Mouse (Mus musculus): ENCODE data around the gene Lsamp. TPM values are rescaled to one million over a fixed set of nuclear protein-coding genes. Genes with fewer than 3 reads are reported as not detected.

The Lsamp gene
- total RNA-seq, 4 experiments from 2014 or later = 237 to 252 (median 248) TPM

DNA sequence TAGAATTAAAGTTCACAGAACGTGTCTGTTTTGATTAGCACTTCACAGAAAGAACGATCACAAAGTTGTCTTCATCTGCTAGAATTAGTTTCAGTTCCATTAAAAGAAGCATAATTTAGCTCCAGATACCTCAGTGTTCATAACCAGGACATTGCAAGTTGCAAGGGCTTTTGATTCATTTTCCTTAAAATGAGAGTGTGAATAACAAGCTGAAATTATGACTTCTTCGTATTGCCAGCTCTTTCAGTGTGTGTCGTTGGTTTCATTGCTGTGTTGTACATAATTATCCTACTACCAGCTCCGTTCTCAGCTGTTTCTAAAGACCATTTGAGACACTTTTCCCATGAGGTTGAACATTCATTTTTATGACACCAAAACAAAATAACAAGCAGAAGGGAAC lies 672.2 kb downstream of the Lsamp start:
- DNase-seq (ENCODE audit: low spot score in 2 of 2) = no peak

DNA sequence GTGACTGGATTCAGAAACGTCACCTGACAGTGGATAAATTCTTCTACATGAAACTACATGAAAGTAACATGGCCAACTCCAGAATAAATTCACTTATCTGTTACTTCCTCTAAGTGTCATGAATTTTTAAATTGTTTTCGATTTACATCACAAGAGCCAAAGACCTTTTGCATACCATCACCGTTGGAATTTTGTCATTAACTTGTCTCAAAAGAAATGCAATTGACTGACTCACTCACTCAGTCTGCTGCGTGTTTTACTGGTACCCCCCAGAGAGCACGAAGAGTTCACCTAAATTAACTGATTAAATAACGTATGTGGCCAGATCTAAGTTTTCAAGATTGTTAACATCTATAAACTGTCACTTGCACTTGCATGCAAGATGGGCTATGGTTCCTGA lies 672.7 kb downstream of the Lsamp start:
- no peak for DNase-seq (ENCODE audit: low spot score in 2 of 2)

DNA sequence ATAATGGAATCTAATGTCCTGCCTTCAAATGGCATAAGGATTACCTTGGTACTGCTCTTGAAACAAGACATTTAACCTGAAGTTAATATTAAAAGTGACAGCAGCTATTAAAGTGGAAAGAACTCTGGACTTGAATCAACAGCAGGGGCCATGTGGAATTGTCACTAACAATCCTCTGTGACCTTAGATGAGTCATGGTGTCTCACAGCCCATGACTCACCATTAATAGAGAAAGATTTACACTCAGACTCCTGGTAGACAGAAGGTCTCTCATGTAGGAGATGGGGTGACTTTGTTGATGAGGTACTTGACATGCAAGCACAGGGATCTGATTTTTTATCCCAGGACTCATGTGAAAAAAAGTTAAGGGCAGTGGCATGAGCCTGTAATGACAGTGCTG lies 701.4 kb downstream of the Lsamp start:
- no peak for DNase-seq (ENCODE audit: low spot score in 2 of 2)

DNA sequence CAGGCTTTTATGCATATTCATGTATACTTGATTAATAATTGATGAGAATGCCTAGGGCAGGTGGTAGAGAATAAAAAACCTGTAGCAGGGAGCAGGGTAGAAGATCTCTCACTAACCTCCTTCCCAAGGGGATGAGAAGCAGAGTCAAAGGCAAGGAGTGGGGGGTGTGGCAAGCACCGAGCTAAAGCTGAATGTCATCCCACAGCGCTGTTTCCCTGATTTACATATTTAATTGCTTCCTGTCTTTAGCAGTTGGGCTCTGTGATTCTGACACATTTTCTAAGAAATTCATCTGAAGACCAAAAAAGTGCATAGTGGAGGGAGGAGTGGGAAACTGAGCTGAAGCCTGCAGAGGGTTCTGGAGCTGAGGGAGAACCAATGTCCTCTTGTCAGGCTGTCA lies 708.1 kb downstream of the Lsamp start:
- DNase-seq (ENCODE audit: low spot score in 2 of 2) = no peak

DNA sequence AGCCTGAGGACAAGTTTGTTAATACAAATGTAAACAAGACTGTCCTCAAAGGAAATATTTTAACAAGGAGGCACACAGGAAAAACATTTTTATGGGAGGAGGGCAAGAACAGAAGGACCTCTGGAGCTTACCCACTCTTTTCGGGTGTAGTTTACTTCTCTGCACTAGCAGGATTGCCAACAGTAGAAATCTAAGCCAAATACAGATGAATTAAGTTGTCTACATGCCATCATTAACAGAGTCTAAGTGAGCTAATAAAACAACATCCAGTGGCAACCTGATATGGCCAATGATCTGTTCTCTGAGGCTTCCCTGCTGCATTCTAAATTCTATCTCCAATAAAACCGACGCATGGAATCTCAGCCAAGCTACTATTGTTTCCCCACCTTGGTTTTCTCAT lies 713.1 kb downstream of the Lsamp start:
- no peak for DNase-seq (ENCODE audit: low spot score in 2 of 2)

DNA sequence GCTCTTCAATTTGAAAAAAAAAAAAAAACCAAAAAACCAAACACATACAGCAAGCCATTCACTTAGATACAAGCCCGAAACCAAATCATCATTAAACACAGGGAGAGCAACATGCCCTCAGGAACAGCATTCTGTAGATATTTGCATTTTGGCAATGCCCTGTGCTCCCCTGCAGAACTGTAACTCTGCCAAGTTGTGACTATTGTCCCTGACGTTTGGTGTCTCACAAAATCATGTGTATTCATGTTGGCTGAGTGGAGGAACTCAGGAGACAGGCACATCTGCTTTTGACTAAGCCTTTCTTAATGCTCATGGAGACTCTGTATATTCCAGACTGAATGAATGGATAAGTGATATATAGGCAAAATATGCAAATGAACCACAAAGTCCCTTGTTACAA lies 724.4 kb downstream of the Lsamp start:
- no peak for DNase-seq (ENCODE audit: low spot score in 2 of 2)

DNA sequence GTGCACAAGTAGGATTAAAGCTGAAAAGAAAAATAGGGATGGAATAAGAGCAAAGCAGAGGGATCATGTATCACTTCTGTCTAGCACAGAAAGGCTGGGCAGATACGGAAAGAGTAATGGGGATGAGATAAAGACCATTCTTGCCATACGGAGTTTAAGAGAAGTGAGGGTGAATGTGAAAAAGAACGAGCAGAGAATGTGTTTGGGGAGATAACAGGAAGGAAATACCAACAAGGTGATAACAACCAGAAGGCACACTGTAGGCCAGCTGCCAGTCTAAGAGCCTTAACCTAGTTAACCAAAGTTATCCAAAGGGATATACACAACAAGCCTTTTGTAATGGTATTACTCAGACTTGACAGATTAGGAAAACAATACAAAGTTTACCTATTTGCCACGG lies 725.4 kb downstream of the Lsamp start:
- no peak for DNase-seq (ENCODE audit: low spot score in 2 of 2)

DNA sequence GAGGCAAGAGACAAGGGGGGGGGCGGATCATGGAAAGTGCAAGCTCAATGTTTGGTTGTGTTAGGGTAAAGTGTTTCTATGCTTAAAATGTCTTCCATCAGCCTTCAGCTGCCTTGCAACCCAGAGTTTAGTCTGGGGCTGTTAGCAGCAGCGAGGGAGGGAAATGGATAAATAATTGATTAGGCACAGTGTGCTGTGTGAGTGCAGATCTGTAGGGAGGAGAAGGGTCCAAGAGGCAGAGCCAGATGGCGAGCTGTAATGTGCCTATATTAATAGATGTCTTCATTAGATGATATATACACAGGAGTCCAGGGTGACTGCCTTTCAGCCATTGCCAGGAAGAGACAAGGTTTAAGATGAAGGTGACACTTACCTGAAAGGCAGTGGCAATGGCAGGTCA lies 725.9 kb downstream of the Lsamp start:
- no peak for DNase-seq (ENCODE audit: low spot score in 2 of 2)

DNA sequence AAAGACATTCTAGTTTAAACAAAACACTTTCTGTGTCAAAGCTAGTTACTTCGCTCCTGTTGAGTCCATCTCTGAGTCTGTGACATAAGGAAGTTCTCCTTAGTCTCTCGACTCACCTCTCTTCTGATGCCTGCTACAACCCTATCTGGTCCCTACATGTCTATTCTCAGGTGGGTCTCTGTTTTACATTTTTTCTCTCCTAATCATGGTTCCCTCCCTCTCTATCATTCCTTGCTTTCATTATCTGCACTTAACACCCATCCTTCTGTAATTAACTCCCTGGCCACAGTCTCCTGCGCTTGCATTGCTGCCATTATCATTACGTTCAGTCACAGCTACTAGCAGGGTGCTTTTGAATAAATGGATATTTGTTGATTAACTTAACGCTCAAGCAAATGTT lies 726.3 kb downstream of the Lsamp start:
- DNase-seq (ENCODE audit: low spot score in 2 of 2) = no peak

DNA sequence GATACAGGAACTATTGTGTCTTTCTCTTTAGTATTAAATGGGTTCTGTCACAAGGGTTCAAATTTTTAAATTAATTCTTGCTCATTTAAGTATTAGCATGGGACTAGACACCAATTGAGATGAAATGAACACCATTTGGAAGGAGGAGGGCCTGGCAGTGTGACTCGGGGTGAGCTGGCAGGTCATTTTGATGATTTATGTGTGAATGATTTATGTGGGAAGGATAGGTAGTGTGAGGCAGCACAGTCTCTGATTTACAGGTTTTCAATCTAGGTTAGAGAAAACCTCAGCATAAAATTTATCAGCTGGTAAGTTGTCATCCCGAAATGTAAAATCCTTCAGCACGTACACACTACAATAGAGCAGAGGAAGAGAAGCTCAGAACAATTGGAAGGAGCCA lies 729.6 kb downstream of the Lsamp start:
- no peak for DNase-seq (ENCODE audit: low spot score in 2 of 2)

DNA sequence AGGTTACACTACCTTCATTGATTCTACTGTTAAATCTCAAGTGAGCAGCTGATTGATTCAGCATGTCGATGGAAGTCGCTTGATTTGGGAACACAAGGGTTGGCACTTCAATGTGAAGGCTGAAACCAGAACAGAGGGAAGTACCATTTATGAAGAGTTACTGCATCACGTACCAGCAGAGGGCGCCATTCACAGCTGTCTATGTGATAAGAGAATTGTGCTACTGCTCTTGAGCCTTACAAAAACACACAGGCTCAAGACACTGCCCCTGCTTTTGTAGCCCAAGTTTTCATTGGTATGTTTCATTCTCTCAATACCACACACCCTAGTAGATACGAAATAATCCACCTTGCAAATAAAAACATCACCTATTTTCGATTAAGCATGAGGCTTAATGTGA lies 754.9 kb downstream of the Lsamp start:
- peak; percentile 42 to 46 for DNase-seq (ENCODE audit: low spot score in 2 of 2)

DNA sequence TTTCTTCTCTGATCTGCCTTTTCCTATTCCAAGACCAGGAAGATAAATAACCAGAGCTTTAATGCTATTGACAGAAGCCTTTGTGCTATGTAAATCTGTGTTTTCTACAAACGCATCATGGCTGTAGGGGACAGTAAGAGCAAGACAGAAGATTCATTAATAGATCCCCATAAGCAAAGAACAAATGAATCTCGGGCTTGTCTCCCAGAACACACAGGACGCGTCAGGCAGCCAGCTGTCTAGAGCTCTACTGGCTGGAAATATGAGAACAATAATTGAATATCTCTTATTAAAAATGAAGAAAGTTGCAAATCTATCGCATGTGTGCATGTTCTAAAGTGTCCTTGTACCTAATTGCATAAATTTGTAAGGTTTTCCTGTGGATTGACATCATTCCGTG lies 755.6 kb downstream of the Lsamp start:
- no peak for DNase-seq (ENCODE audit: low spot score in 2 of 2)

DNA sequence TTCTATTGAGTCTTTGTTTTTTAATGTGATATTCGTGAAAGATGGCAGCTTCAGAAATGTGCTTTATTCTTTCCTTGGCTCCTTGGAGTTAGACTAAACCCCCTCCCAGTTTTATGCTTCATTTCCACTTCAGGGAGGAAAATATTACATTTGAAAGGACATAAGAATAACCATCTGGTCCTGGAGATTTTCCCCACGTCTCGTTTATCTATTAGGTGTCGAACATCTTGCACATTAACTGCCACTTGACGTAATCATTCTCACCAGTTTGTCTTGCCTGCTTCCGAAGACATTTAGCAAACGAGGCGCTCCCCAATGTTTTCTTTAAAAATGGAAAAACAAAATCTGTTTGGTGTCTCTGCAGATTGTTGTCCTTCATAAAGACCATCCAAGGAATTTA lies 756.1 kb downstream of the Lsamp start:
- DNase-seq (ENCODE audit: low spot score in 2 of 2) = no peak

DNA sequence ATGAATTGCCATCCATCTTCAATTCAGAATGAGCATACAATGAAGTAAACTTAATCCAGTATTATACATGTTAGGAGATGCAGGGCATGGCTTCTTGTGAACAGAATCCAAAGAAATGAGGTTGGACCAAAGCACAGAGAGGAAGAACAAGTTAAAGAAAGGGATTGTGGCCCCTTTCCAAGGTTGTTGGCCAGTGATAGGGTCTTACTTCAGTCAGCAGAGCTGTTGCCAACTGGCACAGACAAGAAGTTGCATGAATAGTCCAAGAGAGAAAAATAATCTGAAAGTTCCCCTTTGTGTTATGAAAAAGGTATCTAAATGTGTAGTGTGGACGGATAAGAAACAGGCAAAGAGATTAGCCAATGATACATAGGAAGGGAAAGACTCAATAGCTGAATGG lies 843.0 kb downstream of the Lsamp start:
- DNase-seq (ENCODE audit: low spot score in 2 of 2) = no peak

DNA sequence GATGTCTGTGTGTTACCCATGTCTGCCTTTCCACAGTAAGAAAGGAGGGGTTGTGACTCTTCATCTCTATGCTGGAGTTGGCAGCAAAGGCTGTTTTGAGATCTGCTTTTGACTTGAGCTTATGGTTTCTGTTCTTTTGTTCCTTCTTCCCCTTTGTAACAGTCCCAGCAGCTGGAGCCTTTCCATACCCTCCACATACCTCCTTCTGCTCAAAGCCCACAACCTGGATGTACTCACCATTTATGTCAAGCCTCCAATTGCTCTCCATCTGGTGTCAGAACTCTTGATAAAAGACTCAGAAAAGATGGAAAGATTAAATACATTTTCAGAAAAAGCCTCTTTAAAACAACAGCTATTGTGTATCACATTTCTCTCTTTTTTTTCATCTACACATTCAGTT lies 847.4 kb downstream of the Lsamp start:
- DNase-seq (ENCODE audit: low spot score in 2 of 2) = no peak

DNA sequence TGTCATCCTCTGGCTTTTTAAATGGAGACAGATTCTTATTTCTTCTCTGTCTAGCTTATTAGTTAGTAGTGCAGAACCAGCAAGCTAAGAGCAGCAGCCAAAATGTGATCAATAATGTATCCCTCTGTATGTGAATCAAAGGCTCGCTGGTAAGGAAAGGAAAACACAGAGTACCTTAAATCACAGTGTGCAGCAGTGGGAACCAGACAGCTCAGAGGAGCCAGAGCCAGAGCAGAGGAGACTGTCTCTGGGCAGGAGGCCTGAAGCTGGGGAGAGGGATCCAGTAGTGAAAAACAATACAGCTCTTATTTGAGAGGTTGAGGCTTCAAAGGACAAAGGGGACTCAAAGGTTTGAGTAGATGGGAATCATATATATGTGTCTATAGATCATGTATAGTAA lies 857.6 kb downstream of the Lsamp start:
- DNase-seq (ENCODE audit: low spot score in 2 of 2) = no peak

DNA sequence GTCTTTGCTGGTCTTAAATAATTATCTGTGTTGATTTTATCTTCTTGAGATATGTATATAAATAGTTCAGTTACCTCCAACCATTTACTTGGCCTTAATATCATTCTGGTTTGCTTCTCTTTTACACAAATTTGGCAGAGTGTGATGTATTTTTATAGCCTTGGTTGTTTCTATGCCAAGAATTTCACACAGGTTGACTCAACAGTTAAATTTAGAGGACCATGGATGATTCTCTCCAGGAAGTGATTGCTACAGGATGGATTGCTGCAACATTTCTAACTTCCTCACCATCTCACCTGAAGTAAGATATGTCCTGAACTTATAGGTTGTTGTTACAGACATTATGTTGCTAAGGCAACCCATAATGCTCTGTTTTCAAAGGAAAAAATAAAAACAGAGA lies 882.6 kb downstream of the Lsamp start:
- no peak for DNase-seq (ENCODE audit: low spot score in 2 of 2)

DNA sequence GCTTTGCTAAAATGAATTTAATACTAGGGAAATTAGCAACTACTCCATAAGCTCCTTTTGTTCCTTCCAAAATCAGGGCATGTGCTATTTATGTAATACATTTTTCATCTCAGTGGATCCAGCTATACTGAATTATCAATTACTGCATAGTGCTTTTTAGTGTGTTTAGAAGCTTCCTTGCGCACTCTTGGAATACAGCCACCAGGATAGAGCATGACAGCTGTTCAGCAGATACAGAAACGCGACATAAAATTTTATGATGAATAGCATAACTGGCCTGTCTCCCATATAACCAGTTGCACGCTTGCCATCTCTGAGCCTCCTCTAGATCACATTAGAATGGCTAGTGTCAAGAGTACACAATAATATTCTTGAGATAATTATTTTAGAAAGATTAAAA lies 894.1 kb downstream of the Lsamp start:
- peak in 1 of 2 experiments; percentile 16 for DNase-seq (ENCODE audit: low spot score in 2 of 2)

DNA sequence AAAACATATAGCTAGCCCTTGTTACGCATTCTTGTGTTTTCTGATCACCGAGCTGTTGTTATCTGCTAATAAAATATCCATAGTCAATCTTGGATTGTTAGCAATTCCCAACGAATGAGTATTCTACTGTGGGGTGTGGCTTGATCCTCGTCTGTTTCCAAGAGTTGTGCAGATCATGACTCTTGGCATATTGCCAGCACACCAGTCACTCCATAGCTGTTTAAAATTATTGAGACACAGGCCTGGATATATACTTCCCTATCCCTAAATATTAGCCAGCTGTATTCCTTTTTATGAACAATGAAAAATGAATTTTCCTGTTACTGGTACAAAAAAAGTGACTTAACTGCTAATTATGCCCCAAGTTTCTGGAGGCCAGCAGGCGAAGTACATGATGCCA lies 897.8 kb downstream of the Lsamp start:
- DNase-seq (ENCODE audit: low spot score in 2 of 2) = no peak

DNA sequence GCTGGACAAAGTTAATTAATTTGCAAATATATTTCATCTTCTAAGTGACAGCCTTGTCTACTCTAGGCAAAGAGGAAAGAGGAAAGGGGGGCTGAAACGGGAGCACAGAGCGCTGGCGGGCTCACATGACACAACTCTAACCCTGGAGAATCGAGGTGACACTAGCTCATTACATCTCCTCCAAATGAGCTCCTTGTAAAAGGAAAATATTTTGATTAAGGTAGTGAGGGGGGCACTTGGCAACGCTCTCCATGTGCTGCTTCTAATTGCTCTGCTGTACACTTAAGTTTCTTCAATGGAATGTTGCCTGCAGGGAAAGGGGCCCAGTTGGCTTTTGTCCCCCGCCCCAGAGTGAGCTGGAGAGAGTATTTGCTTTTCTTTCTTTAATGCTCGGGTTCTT lies 907.2 kb downstream of the Lsamp start:
- no peak for DNase-seq (ENCODE audit: low spot score in 2 of 2)

DNA sequence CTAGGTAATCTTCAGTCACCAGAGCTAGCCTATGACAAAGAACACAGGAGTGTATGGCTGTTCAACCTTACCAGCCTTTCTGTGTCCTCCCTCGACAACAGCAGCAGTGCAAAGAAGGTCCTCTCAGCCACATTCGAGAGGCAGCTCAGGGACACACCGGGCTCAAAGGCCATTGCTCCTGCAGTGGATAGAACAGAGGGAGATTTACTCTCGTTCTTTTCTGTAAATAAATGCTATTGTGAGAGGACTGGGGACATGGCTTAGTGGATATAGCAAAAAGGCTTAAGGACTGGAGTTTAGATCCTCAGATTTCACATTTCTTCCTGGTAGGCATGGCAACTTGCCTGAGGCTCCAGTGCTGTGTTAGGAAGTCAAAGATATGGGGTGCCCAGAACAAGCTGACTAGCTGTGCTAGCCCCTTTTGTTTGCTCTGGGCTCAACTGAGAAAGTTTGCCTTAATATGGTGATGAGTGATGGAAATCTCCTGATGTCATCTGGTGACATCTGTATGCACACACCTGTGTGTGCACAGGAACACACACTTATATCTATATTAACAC lies 913.7 kb downstream of the Lsamp start:
- no peak for DNase-seq (ENCODE audit: low spot score in 2 of 2)

DNA sequence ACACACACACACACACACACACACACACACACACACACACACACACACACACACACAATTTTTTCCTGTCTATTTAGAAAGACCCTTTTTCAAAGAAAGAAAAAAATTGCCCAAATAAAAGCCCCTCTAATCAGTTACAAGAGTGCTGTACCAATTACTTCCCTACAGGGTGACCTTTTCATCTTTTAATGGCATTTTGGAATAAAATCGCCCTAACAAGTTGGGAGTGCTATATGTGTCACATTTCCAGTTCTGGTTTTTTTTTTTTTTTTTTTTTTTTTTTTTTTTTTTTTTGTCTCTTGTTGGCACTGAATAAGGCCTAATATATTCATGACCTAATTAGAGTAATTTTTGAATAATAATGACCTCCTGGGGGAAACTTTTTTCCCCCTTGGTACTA lies 923.7 kb downstream of the Lsamp start:
- DNase-seq (ENCODE audit: low spot score in 2 of 2) = no peak

DNA sequence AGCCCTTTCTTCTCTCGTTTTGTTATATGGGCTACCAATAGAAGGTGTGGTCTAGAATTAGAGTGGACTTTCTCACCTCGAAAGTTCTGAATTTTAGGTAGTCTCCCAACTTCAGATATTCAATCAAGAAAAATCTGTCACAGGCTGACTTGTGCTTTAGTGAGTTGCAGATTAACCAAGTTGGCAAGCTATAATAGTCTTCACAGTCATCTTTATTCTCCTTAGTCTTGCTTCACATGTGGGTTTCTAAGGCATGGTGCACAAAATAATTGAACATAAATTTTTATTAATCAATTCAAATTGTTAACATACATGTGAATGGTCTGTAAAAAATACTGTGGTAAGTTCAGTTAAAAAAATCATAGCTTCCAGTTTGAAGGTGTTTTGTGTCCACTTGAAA lies 930.0 kb downstream of the Lsamp start:
- no peak for DNase-seq (ENCODE audit: low spot score in 2 of 2)

DNA sequence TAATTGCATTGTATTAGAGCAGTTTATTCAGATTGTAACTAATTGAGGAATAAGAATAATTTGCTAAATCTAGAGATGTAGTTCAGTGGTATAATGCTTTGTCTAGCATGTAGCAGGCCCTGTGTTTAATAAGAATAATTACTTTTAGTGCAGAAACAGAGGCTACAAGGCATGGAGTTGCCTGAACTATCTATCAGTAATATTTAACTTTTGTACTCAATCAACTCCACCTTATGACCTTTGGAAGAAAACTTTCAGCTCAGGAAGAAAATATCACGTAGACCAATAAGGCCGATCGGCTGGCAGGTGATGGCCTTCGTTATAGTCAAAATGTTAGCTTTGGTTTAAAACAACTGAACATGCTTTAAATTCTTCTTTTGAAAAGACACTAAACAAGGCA lies 946.4 kb downstream of the Lsamp start:
- DNase-seq (ENCODE audit: low spot score in 2 of 2) = no peak
